Mouse (Mus musculus): ENCODE results near the gene Nyx. TPM values are rescaled to one million over a fixed set of nuclear protein-coding genes. Genes with fewer than 3 reads are reported as not detected.

Nyx gene
- polyA plus RNA-seq, 1 experiment from 2014 or later, result 0.05 TPM

DNA sequence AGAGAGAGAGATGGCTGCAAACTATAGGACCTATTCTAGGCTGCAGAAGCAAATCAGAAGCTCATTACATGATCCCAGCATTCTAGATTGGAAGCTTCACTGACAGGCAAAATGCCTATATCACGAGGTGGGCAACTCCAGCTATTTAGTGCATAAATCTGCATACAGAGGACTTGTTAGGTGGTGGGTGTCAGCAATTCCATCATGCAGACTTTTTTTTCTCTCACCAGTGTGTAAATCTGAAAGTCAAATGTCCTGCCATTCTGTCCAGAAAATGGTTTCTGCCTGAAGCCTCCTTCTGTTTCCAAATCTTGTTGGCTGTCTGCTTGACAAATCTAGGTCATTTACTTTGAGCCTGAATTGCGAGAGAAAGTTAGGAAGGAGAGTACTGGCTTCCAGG is 11.7 kb downstream of the Nyx start:
- WGBS, result 58% methylated on average over 2 of the region's 2 CpGs
- no peak overlapping the region for H3K4me3 ChIP-seq (ENCODE audit: control insufficient read depth in 1 of 2, insufficient read depth in 1 of 2, low read depth in 1 of 2, low read length in 2 of 2)
- H3K4me2 ChIP-seq (ENCODE audit: low read length), result no peak overlapping the region
- H3K9ac ChIP-seq (ENCODE audit: low read length), result no peak overlapping the region
- no peaks in the 10 kb centered on the region for H3K36me3 ChIP-seq (ENCODE audit: control insufficient read depth, insufficient read depth, low read length)
- H3K9me3 ChIP-seq (ENCODE audit: control insufficient read depth, low read length), result no peaks in the 10 kb centered on the region
- ATAC-seq (ENCODE audit: insufficient number of reproducible peaks, insufficient read depth, low FRiP score, low read depth), result no peak
- peaks cover 4% of the 10 kb centered on the region; the same call in 1 of the 2 replicates for H3K27me3 ChIP-seq (ENCODE audit: control insufficient read depth, insufficient read depth, low read length)
- H3K27ac ChIP-seq (replicated peaks in 1 of 2; ENCODE audit: control insufficient read depth in 1 of 2, insufficient read depth in 1 of 2, low read depth in 2 of 2, low read length in 2 of 2), result no peak overlapping the region
- no peaks in the 10 kb centered on the region for H3K4me1 ChIP-seq (ENCODE audit: control insufficient read depth in 2 of 2, insufficient read depth in 2 of 2, low read length in 2 of 2)

GRCm38 (mm10) chrX:13478298-13478697 is 12.4 kb downstream of the Nyx start:
- Histone ChIP-seq H3K4me2 (ENCODE audit: low read length) (no peak overlapping the region), H3K27ac (replicated peaks in 1 of 2; ENCODE audit: control insufficient read depth in 1 of 2, insufficient read depth in 1 of 2, low read depth in 2 of 2, low read length in 2 of 2) (no peak overlapping the region), H3K9ac (ENCODE audit: low read length) (no peak overlapping the region), H3K9me3 (ENCODE audit: control insufficient read depth, low read length) (no peaks in the 10 kb centered on the region), H3K36me3 (ENCODE audit: control insufficient read depth, insufficient read depth, low read length) (no peaks in the 10 kb centered on the region), H3K4me3 (ENCODE audit: control insufficient read depth in 1 of 2, insufficient read depth in 1 of 2, low read depth in 1 of 2, low read length in 2 of 2) (no peak overlapping the region), H3K27me3 (ENCODE audit: control insufficient read depth, insufficient read depth, low read length) (peaks cover 4% of the 10 kb centered on the region; the same call in 1 of the 2 replicates), H3K4me1 (ENCODE audit: control insufficient read depth in 2 of 2, insufficient read depth in 2 of 2, low read length in 2 of 2) (no peaks in the 10 kb centered on the region)
- 56% methylated on average over 5 of the region's 5 CpGs for WGBS
- ATAC-seq (ENCODE audit: insufficient number of reproducible peaks, insufficient read depth, low FRiP score, low read depth), result no peak

- Histone ChIP-seq H3K9ac (ENCODE audit: low read length) (no peak overlapping the region), H3K27ac (replicated peaks in 1 of 2; ENCODE audit: control insufficient read depth in 1 of 2, insufficient read depth in 1 of 2, low read depth in 2 of 2, low read length in 2 of 2) (no peak overlapping the region), H3K4me3 (ENCODE audit: control insufficient read depth in 1 of 2, insufficient read depth in 1 of 2, low read depth in 1 of 2, low read length in 2 of 2) (no peak overlapping the region), H3K9me3 (ENCODE audit: control insufficient read depth, low read length) (no peaks in the 10 kb centered on the region), H3K27me3 (ENCODE audit: control insufficient read depth, insufficient read depth, low read length) (peaks cover 4% of the 10 kb centered on the region; the same call in 1 of the 2 replicates), H3K4me1 (ENCODE audit: control insufficient read depth in 2 of 2, insufficient read depth in 2 of 2, low read length in 2 of 2) (no peaks in the 10 kb centered on the region), H3K36me3 (ENCODE audit: control insufficient read depth, insufficient read depth, low read length) (no peaks in the 10 kb centered on the region), H3K4me2 (ENCODE audit: low read length) (no peak overlapping the region)
- ATAC-seq (ENCODE audit: insufficient number of reproducible peaks, insufficient read depth, low FRiP score, low read depth), result no peak
These were observed 13.7 kb downstream of the Nyx start for GRCm38 (mm10) chrX:13479570-13479969.

DNA sequence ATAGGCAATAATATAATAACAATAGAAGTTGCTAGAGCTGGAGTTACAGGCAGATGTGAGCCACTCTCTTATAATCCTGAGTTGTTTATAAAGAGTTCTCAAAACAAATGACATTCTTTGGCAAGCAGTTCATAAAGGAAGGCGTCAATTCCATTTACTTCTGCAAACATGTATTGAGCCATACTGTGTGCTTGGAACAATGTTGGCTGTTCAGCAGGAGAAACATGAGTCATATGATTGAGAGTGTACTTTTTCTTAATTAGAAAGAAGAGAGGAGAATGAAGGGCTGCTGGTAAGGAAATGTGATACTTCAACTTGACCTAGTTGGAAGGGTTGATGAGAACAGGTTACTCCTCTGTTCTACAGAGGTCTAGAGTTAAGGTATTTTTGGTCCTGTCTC is 16.7 kb downstream of the Nyx start:
- Histone ChIP-seq H3K27ac (replicated peaks in 1 of 2; ENCODE audit: control insufficient read depth in 1 of 2, insufficient read depth in 1 of 2, low read depth in 2 of 2, low read length in 2 of 2) (no peak overlapping the region), H3K4me2 (ENCODE audit: low read length) (no peak overlapping the region), H3K4me3 (ENCODE audit: control insufficient read depth in 1 of 2, insufficient read depth in 1 of 2, low read depth in 1 of 2, low read length in 2 of 2) (no peak overlapping the region), H3K9ac (ENCODE audit: low read length) (no peak overlapping the region), H3K4me1 (ENCODE audit: control insufficient read depth in 2 of 2, insufficient read depth in 2 of 2, low read length in 2 of 2) (no peaks in the 10 kb centered on the region), H3K36me3 (ENCODE audit: control insufficient read depth, insufficient read depth, low read length) (no peaks in the 10 kb centered on the region), H3K9me3 (ENCODE audit: control insufficient read depth, low read length) (peaks cover 11% of the 10 kb centered on the region; the same call in 1 of the 2 replicates), H3K27me3 (ENCODE audit: control insufficient read depth, insufficient read depth, low read length) (peaks cover 12% of the 10 kb centered on the region)
- no peak for ATAC-seq (ENCODE audit: insufficient number of reproducible peaks, insufficient read depth, low FRiP score, low read depth)
- WGBS, result 55% methylated on average over 1 of the region's 1 CpGs

DNA sequence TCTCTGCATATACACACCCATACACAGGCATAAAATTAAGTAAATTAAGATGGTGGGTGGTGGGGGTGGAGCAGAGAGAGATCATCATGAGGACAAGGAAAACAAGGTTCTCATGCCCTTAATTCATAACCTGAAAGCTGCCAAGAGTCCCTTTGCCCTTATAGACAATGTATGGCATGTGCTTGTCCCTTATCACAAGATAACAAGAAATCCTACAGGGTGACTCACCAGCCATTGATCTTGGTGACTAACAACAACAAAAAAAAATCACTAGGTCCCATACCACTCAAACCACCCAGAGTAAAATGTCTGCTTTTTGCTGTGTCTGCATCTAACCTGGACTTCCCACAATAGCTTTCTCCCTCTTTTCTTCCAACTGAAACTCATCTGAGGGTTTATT is 18.5 kb downstream of the Nyx start:
- no peaks in the 10 kb centered on the region for H3K4me1 ChIP-seq (ENCODE audit: control insufficient read depth in 2 of 2, insufficient read depth in 2 of 2, low read length in 2 of 2)
- H3K9me3 ChIP-seq (ENCODE audit: control insufficient read depth, low read length), result peaks cover 11% of the 10 kb centered on the region; the same call in 1 of the 2 replicates
- no peak for ATAC-seq (ENCODE audit: insufficient number of reproducible peaks, insufficient read depth, low FRiP score, low read depth)
- H3K4me3 ChIP-seq (ENCODE audit: control insufficient read depth in 1 of 2, insufficient read depth in 1 of 2, low read depth in 1 of 2, low read length in 2 of 2), result no peak overlapping the region
- no peak overlapping the region for H3K4me2 ChIP-seq (ENCODE audit: low read length)
- H3K36me3 ChIP-seq (ENCODE audit: control insufficient read depth, insufficient read depth, low read length), result no peaks in the 10 kb centered on the region
- no peak overlapping the region for H3K27ac ChIP-seq (replicated peaks in 1 of 2; ENCODE audit: control insufficient read depth in 1 of 2, insufficient read depth in 1 of 2, low read depth in 2 of 2, low read length in 2 of 2)
- peaks cover 8% of the 10 kb centered on the region for H3K27me3 ChIP-seq (ENCODE audit: control insufficient read depth, insufficient read depth, low read length)
- H3K9ac ChIP-seq (ENCODE audit: low read length), result no peak overlapping the region

- peaks cover 11% of the 10 kb centered on the region; the same call in 1 of the 2 replicates for H3K9me3 ChIP-seq (ENCODE audit: control insufficient read depth, low read length)
- no peak overlapping the region for H3K4me3 ChIP-seq (ENCODE audit: control insufficient read depth in 1 of 2, insufficient read depth in 1 of 2, low read depth in 1 of 2, low read length in 2 of 2)
- H3K36me3 ChIP-seq (ENCODE audit: control insufficient read depth, insufficient read depth, low read length), result no peaks in the 10 kb centered on the region
- H3K27me3 ChIP-seq (ENCODE audit: control insufficient read depth, insufficient read depth, low read length), result peaks cover 13% of the 10 kb centered on the region
- no peak for ATAC-seq (ENCODE audit: insufficient number of reproducible peaks, insufficient read depth, low FRiP score, low read depth)
- H3K4me2 ChIP-seq (ENCODE audit: low read length), result no peak overlapping the region
- H3K27ac ChIP-seq (replicated peaks in 1 of 2; ENCODE audit: control insufficient read depth in 1 of 2, insufficient read depth in 1 of 2, low read depth in 2 of 2, low read length in 2 of 2), result no peak overlapping the region
- no peaks in the 10 kb centered on the region for H3K4me1 ChIP-seq (ENCODE audit: control insufficient read depth in 2 of 2, insufficient read depth in 2 of 2, low read length in 2 of 2)
- no peak overlapping the region for H3K9ac ChIP-seq (ENCODE audit: low read length)
- WGBS, result 82% methylated on average over 3 of the region's 3 CpGs
These were observed 23.1 kb downstream of the Nyx start for GRCm38 (mm10) chrX:13489001-13489400.

DNA sequence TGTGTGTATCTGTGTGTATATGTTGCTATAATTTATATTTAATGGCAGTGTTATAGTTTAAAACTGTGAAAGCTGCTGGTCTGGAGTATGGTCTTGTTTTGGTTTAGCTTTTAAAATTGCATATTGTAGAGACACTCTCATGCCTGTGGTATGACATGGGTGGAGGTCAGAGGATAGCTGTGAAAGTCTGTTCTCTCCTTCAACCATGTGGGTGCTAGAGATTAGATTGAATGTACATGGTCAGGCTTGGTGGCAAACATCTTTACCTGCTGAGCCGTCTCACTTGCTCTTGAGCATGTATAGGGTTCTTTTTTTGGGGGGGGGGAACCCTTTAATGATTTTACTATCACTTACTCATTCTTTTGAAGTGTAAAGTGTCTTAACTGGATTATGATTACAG is 23.9 kb downstream of the Nyx start:
- Histone ChIP-seq H3K9me3 (ENCODE audit: control insufficient read depth, low read length) (peaks cover 11% of the 10 kb centered on the region; the same call in 1 of the 2 replicates), H3K4me1 (ENCODE audit: control insufficient read depth in 2 of 2, insufficient read depth in 2 of 2, low read length in 2 of 2) (no peaks in the 10 kb centered on the region), H3K36me3 (ENCODE audit: control insufficient read depth, insufficient read depth, low read length) (no peaks in the 10 kb centered on the region), H3K9ac (ENCODE audit: low read length) (no peak overlapping the region), H3K4me2 (ENCODE audit: low read length) (no peak overlapping the region), H3K27me3 (ENCODE audit: control insufficient read depth, insufficient read depth, low read length) (peaks cover 13% of the 10 kb centered on the region), H3K27ac (replicated peaks in 1 of 2; ENCODE audit: control insufficient read depth in 1 of 2, insufficient read depth in 1 of 2, low read depth in 2 of 2, low read length in 2 of 2) (no peak overlapping the region), H3K4me3 (ENCODE audit: control insufficient read depth in 1 of 2, insufficient read depth in 1 of 2, low read depth in 1 of 2, low read length in 2 of 2) (no peak overlapping the region)
- no peak for ATAC-seq (ENCODE audit: insufficient number of reproducible peaks, insufficient read depth, low FRiP score, low read depth)
- 79% methylated on average over 1 of the region's 1 CpGs for WGBS

DNA sequence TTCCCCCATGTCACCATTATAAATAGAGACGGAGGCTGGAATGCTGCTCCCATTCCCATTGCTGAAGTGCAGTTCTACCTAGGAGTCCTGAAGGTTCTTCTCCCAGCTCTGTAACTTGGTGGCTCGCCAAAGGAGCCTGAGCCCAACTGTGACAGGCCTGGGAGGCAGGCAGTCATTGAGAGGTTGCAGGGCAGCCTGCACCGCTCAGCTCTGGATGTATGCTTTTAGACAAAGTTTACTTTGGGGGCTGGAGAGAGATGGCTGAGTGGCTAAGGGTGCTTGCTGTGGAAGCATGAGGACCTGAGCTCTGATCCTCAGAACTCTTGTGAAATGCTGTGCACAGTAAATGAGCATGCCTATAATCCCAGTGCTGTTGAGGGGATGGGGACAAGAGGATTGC is 25.0 kb downstream of the Nyx start:
- 58% methylated on average over 3 of the region's 3 CpGs for WGBS
- Histone ChIP-seq H3K27me3 (ENCODE audit: control insufficient read depth, insufficient read depth, low read length) (peaks cover 13% of the 10 kb centered on the region), H3K9ac (ENCODE audit: low read length) (no peak overlapping the region), H3K27ac (replicated peaks in 1 of 2; ENCODE audit: control insufficient read depth in 1 of 2, insufficient read depth in 1 of 2, low read depth in 2 of 2, low read length in 2 of 2) (no peak overlapping the region), H3K4me3 (ENCODE audit: control insufficient read depth in 1 of 2, insufficient read depth in 1 of 2, low read depth in 1 of 2, low read length in 2 of 2) (no peak overlapping the region), H3K36me3 (ENCODE audit: control insufficient read depth, insufficient read depth, low read length) (no peaks in the 10 kb centered on the region), H3K4me1 (ENCODE audit: control insufficient read depth in 2 of 2, insufficient read depth in 2 of 2, low read length in 2 of 2) (no peaks in the 10 kb centered on the region), H3K9me3 (ENCODE audit: control insufficient read depth, low read length) (peaks cover 7% of the 10 kb centered on the region; the same call in 1 of the 2 replicates), H3K4me2 (ENCODE audit: low read length) (no peak overlapping the region)
- ATAC-seq (ENCODE audit: insufficient number of reproducible peaks, insufficient read depth, low FRiP score, low read depth), result no peak

Measured in heart, embryonic 14.5 days (tissue).